Mouse (Mus musculus) gastrocnemius, postnatal 36 days (tissue): Measurements from ENCODE around the gene Tln2. TPM values are rescaled to one million over a fixed set of nuclear protein-coding genes. Genes with fewer than 3 reads are reported as not detected.

ENCODE experiments used
- DNase-seq, 2 experiments: peaks; one replicate each; pipeline ENCODE4 v3.0.0; 2022
- intact Hi-C: fragments of 180-260 bp; cut with DNase I; formaldehyde crosslinking; loops from one replicate; pipeline ENCODE4 v1.15.1; 2025
- total RNA-seq, 2 experiments: library from RNA; stranded (reverse); gene quantifications; 2 replicates each; pipeline ENCODE4 v1.2.3; 2021

Gene Tln2
- total RNA-seq, 2 experiments from 2014 or later: 88.5 to 96.5 TPM

GRCm38 (mm10) chr9:67549811-67550501 is 9.5 kb downstream of the Tln2 start:
- intact Hi-C loops: loop anchor here (5.0 kb wide), 1 partner anchor 82 kb away; no protein-coding TSS in a partner anchor
- no peak for DNase-seq

GRCm38 (mm10) chr9:67549332-67549731 is 10.2 kb downstream of the Tln2 start:
- peak; percentile 50 to 52 for DNase-seq

DNA sequence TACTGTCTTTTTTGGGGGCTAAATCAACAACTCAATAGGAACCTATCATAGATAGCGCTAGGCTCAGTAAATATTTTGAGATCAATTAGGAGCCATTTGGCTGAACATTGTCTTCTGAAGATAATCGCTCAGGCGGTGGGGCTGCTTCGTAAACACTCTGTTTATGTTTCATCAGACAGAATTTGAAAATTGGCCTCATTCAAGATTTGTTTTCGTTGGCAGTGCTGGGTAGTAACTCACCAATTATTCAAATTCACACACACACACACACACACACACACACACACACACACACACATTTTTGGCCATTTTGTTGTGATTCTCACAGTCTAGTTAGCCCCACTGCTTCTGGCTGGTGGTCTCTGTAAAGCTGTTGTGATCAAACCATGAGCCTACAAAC is 12.9 kb downstream of the Tln2 start:
- intact Hi-C loops: loop anchor here (5.0 kb wide), 1 partner anchor 86 kb away; no protein-coding TSS in a partner anchor

More at GRCm38 (mm10) chr9:67549332-67549731, 10.2 kb downstream of the Tln2 start:
- intact Hi-C loops: loop anchor here (5.0 kb wide), 1 partner anchor 83 kb away; no protein-coding TSS in a partner anchor

GRCm38 (mm10) chr9:67545794-67546193 is 13.7 kb downstream of the Tln2 start:
- intact Hi-C loops: loop anchor here (5.0 kb wide), 1 partner anchor 87 kb away; no protein-coding TSS in a partner anchor
- no peak for DNase-seq

More for the DNA sequence above, 12.9 kb downstream of the Tln2 start:
- no peak for DNase-seq

DNA sequence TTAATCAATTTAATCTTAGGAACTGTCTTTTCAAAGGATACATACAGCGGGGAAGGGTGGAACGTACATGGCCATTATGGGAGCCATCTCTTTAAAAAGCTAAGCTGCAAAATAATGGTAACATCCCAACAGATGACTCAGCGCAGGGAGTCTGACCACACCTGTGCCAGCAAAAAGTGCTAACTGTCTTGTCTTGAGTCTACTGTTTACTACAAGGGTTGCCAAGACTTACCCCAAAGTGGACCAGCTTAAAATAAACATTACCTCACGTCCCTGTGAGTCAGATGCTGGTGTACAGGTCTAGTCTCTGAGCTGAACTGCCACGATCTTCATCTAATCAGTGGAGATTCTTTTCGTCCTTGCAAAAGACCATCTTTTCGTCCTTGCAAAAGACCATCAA is 14.7 kb downstream of the Tln2 start:
- intact Hi-C loops: loop anchor here (5.0 kb wide), 1 partner anchor 88 kb away; no protein-coding TSS in a partner anchor
- DNase-seq: no peak

DNA sequence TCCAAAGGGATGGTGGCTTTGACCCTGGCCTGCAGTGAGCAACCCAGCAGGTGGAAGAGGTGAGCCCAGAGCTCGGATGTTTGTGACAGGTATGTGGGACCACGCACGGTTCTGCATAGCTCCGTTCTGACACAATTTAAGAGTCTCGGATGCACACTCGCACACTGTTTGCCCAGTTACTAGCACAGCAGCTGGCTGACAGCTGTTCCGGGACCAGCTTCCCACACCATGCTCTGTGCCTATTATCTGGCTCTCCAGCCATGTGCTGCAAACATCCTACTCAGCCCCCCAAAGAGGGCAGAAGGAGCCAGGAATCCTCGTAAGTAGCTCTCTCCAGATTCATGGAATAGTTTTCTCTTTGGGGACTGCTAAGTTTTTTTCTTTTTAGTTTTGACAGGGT is 17.6 kb downstream of the Tln2 start:
- intact Hi-C loops: no loop called here
- no peak for DNase-seq

- intact Hi-C loops: no loop called here
- no peak for DNase-seq
Measured at GRCm38 (mm10) chr9:67539776-67540706, 19.5 kb downstream of the Tln2 start.

DNA sequence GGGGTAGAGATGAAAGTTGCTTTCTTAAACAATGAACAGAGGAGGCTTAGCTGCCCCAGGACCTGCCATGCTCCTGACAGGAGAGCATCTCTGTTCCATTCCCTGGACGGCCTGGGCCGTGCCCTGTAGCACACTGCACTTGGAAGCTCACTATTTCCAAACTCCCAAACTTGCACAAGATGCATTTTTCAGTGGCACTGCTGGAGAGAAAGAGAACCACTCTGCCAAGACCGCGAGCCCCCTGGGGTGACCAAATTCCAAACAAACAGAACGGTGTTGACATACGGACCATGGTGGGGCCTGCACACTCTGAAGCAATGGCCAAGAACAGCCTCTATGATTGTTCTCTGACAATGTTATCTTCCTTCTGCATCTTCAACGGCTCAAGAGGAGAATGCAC is 25.1 kb downstream of the Tln2 start:
- intact Hi-C loops: no loop called here
- DNase-seq: no peak

DNA sequence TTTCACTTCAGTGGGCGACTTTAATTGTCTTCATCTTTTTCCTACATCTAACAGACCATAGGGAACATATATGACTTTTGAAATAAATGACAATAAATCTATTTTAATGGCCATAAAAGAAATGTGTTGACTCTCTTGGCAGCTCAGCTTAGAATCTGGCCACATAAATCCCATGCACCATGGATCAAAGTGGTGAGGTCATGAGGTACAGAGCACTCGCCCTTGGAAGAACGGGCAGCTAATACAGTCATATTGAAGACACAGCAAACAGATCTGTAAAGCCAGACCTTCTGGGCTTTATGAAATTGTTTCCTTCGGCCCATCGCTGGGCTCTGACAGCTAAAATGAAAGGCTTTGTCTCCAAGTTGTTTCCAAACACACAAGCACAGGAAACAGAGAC is 26.2 kb downstream of the Tln2 start:
- intact Hi-C loops: no loop called here

DNA sequence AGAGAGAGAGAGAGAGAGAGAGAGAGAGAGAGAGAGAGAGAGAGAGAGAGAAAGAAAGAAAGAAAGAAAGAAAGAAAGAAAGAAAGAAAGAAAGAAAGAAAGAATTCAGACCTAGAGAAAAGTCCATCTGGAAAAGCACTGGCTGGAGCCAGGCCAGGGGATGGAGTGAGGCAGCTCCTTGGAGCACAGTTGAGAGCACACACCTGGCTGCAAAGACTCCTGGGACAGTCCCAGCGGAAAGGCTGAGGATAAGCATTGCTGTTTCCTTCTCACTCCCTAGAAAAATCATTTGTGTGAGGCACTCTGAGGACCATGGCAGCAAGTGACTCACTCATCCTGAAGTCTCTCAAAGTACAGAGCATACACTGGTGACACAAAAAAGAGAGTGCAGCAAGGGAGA is 26.9 kb downstream of the Tln2 start:
- peak in 1 of 2 experiments; percentile 8 for DNase-seq
- intact Hi-C loops: no loop called here

More for the DNA sequence above, 26.2 kb downstream of the Tln2 start:
- DNase-seq: no peak

DNA sequence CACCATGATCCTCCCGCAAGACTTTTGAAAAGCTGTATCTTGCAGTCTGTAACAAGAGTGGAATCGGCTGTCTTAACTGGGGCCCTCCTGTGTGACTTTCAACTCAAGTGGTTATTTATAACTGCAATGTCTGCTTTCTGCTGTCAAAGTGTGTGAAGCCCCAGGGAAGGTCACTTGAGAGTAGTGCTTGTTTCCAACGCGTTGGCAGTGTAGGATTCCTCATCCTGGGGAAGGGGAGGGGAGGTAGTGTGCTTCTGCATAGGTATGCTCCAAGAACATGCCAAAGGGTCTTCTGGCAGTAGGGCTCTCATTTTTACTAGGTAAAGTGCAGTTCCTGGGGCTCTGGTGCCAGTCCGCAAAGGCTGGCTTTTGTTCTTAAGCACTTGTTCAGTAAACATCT is 29.9 kb downstream of the Tln2 start:
- DNase-seq: no peak
- intact Hi-C loops: no loop called here

- intact Hi-C loops: no loop called here
- DNase-seq: no peak
Measured at GRCm38 (mm10) chr9:67527726-67528125, 31.8 kb downstream of the Tln2 start.

DNA sequence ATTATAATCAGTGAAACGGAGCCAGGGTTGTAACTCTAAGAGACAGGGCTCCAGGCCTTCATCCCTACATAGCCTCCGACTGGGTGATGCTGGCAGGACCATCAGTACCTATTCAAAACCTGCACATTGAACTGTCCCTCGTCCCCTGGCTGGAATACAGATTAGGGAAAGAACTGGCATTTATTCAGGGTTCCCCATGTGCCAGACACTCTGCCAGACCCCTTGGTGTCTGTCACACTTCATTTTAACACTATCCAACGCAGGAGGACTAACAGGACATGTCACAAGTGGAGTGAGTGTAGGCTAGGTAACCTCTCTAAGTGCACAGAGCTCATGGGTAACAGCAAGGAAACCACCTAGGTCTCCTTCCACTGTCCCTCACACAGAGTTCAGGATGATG is 37.8 kb downstream of the Tln2 start:
- intact Hi-C loops: no loop called here
- DNase-seq: no peak

- no peak for DNase-seq
- intact Hi-C loops: no loop called here
Measured at GRCm38 (mm10) chr9:67509510-67509909, 50.0 kb downstream of the Tln2 start.

DNA sequence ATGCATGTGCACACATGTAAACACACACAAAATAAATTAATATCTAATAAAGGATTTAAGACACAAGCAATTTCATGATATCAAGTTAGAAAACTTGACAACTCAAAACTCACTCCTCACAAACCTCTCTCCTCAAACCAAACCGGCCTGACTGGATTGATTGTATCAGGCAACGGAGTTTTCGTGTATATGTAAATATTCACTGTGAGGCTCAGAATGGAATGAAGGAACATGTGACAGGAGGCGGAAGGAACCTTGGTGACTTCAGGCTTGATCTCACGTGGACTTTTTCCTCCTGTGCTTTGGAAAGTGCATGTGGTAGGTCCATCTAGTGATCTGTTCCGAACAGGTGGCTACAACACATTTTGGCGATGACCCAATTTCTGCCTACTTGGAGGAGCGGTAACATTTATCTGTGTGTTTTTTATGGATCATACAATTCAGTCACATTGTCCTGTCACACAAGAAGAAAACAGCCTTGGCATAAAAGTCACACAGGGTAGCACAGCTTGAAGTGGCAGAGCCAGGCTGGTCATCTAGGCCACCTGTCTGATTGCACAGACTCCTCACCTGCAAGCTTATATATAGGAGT is 54.7 kb downstream of the Tln2 start:
- DNase-seq: no peak
- intact Hi-C loops: no loop called here

- intact Hi-C loops: no loop called here
- no peak for DNase-seq
Measured at GRCm38 (mm10) chr9:67501801-67502200, 57.7 kb downstream of the Tln2 start.

- intact Hi-C loops: no loop called here
- no peak for DNase-seq
Measured at GRCm38 (mm10) chr9:67496368-67496767, 63.1 kb downstream of the Tln2 start.

GRCm38 (mm10) chr9:67495350-67495749 is 64.2 kb downstream of the Tln2 start:
- intact Hi-C loops: no loop called here

GRCm38 (mm10) chr9:67493876-67494552 is 65.5 kb downstream of the Tln2 start:
- DNase-seq: peak in 1 of 2 experiments; percentile 18
- intact Hi-C loops: no loop called here

More at GRCm38 (mm10) chr9:67495350-67495749, 64.2 kb downstream of the Tln2 start:
- DNase-seq: no peak

DNA sequence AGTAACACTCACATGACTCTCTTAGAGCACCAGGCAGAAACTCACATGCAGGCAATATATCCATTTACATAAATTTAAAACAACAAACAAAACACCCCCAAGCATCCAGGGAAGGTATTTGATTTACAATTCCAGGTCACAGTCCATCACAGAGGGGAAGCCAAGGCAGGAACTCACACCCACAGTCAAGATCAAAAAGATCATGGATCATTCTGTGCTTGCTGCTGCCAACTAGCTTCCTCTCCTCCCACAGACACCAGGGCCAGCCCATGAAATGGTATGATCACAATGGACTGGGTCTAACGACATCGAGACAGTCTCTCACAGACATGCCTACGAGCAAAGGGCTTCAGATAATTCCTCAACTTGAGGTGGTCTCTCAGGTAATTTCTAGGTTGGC is 70.1 kb downstream of the Tln2 start:
- no peak for DNase-seq
- intact Hi-C loops: no loop called here
